In genomic region chr2:57111791-57112538, GRCm38 (mm10) we compare ENCODE assay signal across 10 mouse cellular contexts. TPM values are rescaled to one million over a fixed set of nuclear protein-coding genes. Genes with fewer than 3 reads are reported as not detected.
DNase-seq lines count a peak whose midpoint lies in the region; ATAC-seq and TF ChIP-seq lines count a peak whose summit lies in the region.
"Had no signal": no experiment of that assay in that cellular context is flagged by ENCODE, and none has a peak within 500 bp of the region (broad histone marks: within the 10 kb centered on the region; RNA-seq: fewer than 3 reads in every experiment).

No protein-coding gene starts in this region.

- DNase-seq in gastrocnemius, adult 2 months = no peak
- no peak for DNase-seq in gastrocnemius, postnatal 4 days (ENCODE audit: low spot score in 2 of 2)
- peak; percentile 32 for DNase-seq in thymus, postnatal 4 days
- no peak for DNase-seq in thymus, postnatal 14 days
- peak; percentile 37 for DNase-seq in retina, postnatal 1 day
- DNase-seq in gastrocnemius, postnatal 14 days = no peak
- no peak for DNase-seq in testis, postnatal 10 days (ENCODE audit: low spot score)
- DNase-seq: cerebellum, postnatal 14 days had no signal

- peaks cover 69% of the 10 kb centered on the region for H3K27me3 ChIP-seq in limb, embryonic 13.5 days

- H3K4me3 ChIP-seq in gastrocnemius, adult 2 months = 0 out of 2 replicates have a peak overlapping the region, but pooled peaks have one; percentile 17
- peak overlapping the region; percentile 24 for H3K4me3 ChIP-seq in limb, embryonic 13.5 days
- H3K4me3 ChIP-seq: myocyte had no signal

- WGBS in limb, embryonic 13.5 days = 8% methylated on average over 38 of the region's 38 CpGs

- no peak overlapping the region for H3K9ac ChIP-seq in limb, embryonic 13.5 days

- no peak overlapping the region for H3K27ac ChIP-seq in gastrocnemius, adult 2 months
- H3K27ac ChIP-seq in limb, embryonic 13.5 days = no peak overlapping the region

- H3K9me3 ChIP-seq in limb, embryonic 13.5 days = no peaks in the 10 kb centered on the region

- no peak for TF ChIP-seq CTCF in gastrocnemius, adult 2 months (IDR thresholded peaks at IDR 0.05)

- ATAC-seq in limb, embryonic 13.5 days (ENCODE audit: low FRiP score, low read depth) = no peak

- no peaks in the 10 kb centered on the region for H3K36me3 ChIP-seq in limb, embryonic 13.5 days

- intact Hi-C loops in gastrocnemius, adult 2 months (cut with DNase I) = no loop called here
- intact Hi-C loops in gastrocnemius, postnatal 14 days (cut with DNase I; ENCODE audit: low total_unique reads) = no loop called here

- H3K4me1 ChIP-seq in limb, embryonic 13.5 days = peaks cover 31% of the 10 kb centered on the region

- peak overlapping the region; percentile 40 for H3K4me2 ChIP-seq in limb, embryonic 13.5 days (replicated peaks)

RNA-seq across cellular contexts. Expression of gene Nr4a2, which starts 11.8 kb away (rescaled TPM):
- 1 to 10 TPM in 1 of 2 experiments, under 1 TPM in 1; 0.94 to 3.4 TPM for total RNA-seq in gastrocnemius, adult 2 months (2021)
- 1 to 10 TPM; 4.7 to 5.1 TPM for total RNA-seq in gastrocnemius, postnatal 4 days (2021)
- 8.7 and 9.1 TPM in 2 replicates for polyA plus RNA-seq in limb, embryonic 13.5 days (2015; fragmentation: Nextera tagmentation; extraction: Ambion mirVana)
- total RNA-seq in gastrocnemius, postnatal 14 days (2021) = 1 to 10 TPM; 1.2 to 1.7 TPM

Comparison
In these comparisons a context has a peak if more than half of its experiments do, and no peak if none do; other contexts are left out.
1. DNase-seq: peak in thymus, postnatal 4 days (single experiment) and retina, postnatal 1 day (single experiment); none in gastrocnemius, adult 2 months (single experiment), gastrocnemius, postnatal 4 days (0 of 2), thymus, postnatal 14 days (single experiment), gastrocnemius, postnatal 14 days (single experiment) and testis, postnatal 10 days (single experiment).